Mouse (Mus musculus) small intestine, adult 2 months (tissue): ENCODE data around the gene B630019K06Rik. TPM values are rescaled to one million over a fixed set of nuclear protein-coding genes. Genes with fewer than 3 reads are reported as not detected.

ENCODE experiments used
- H3K27ac ChIP-seq: fragments of 200-500 bp; 2 replicates; pipeline ENCODE4 v1.5.1; 2012; ENCODE audit warnings: low read depth, low read length, control low read depth, inconsistent platforms; ENCODE audit not compliant: insufficient read depth
- H3K27me3 ChIP-seq: fragments of 200-500 bp; 2 replicates; pipeline ENCODE4 v1.6.1; 2012; ENCODE audit warnings: mild to moderate bottlenecking, moderate library complexity, low read length, inconsistent platforms; ENCODE audit not compliant: control insufficient read depth, insufficient read depth
- H3K36me3 ChIP-seq: fragments of 200-500 bp; 2 replicates; pipeline ENCODE4 v1.6.1; 2012; ENCODE audit warnings: mild to moderate bottlenecking, low read length, control low read depth, inconsistent platforms; ENCODE audit not compliant: control insufficient read depth, insufficient read depth
- H3K4me1 ChIP-seq: fragments of 200-500 bp; 2 replicates; pipeline ENCODE4 v1.6.1; 2012; ENCODE audit warnings: low read length, inconsistent platforms, mixed read lengths; ENCODE audit not compliant: control insufficient read depth, insufficient read depth, insufficient read length
- H3K4me3 ChIP-seq: fragments of 200-500 bp; 2 replicates; pipeline ENCODE4 v1.5.1; 2012; ENCODE audit warnings: low read depth, mild to moderate bottlenecking, control low read depth, inconsistent platforms, low read length, moderate library complexity
- CTCF ChIP-seq: fragments of 200-500 bp; IDR thresholded peaks from 2 replicates; pipeline ENCODE4 v1.5.1; 2012; ENCODE audit warnings: low read depth, mild to moderate bottlenecking, control low read depth, inconsistent platforms, low read length, moderate library complexity, mixed read lengths; ENCODE audit not compliant: insufficient replicate concordance, insufficient read length; ENCODE audit errors: extremely low read depth
- POLR2A ChIP-seq: fragments of 200-500 bp; IDR thresholded peaks from 2 replicates; pipeline ENCODE4 v1.6.1; 2012; ENCODE audit warnings: low read depth, mild to moderate bottlenecking, control low read depth, inconsistent platforms, low read length, moderate library complexity
- WGBS: fragments of 180-500 bp; shearing (Covaris S2); methylation state at CpG from one replicate; pipeline ENCODE4 v1.1.7; 2018; 5-methylcytosine and 5-hydroxymethylcytosine counted together
- polyA plus RNA-seq: library from polyadenylated mRNA; depleted of rRNA; stranded (reverse); fragments of >200 nt; gene quantifications from 2 replicates; pipeline ENCODE4 v1.2.3, GENCODE M21; 2012; rRNA removed

Gene B630019K06Rik
- polyA plus RNA-seq, 1 experiment: 1.4 TPM

DNA sequence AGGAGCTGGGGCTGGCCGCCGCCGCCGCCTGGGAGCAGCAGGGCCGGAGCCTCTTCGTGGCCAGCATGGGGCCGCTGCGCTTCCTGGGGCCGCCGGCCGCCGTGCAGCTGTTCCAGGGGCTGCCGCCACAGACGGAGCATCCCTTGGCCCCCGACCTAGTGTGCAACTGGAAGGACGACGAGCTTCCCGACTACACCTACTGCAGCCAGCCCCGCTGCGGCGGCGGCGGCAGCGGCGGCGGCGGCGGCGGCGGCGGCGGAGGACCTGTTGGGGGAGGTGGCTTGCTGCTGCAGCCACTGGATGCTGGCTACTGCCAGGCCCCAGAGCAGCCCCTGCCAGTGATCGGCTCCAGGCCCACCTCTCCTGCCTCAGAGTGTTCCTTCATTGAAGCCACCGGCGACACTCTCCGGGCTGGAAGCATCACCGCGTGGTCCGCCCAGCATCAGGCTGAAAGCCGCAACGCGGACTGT lies 1.0 kb downstream of the B630019K06Rik start:
- H3K27me3 ChIP-seq: no peaks in the 10 kb centered on the region
- H3K27ac ChIP-seq: no peak overlapping the region; the same call in 1 of the 2 replicates
- whole genome bisulfite sequencing: 20% methylated on average over 36 of the region's 42 CpGs
- no peaks in the 10 kb centered on the region for H3K36me3 ChIP-seq
- TF ChIP-seq POLR2A: no peak
- no peak for TF ChIP-seq CTCF
- peak overlapping the region; percentile 90 for H3K4me3 ChIP-seq
- peaks cover 3% of the 10 kb centered on the region; the same call in 1 of the 2 replicates for H3K4me1 ChIP-seq

- Histone ChIP-seq H3K4me3 (no peak overlapping the region), H3K4me1 (no peaks in the 10 kb centered on the region), H3K27ac (no peak overlapping the region), H3K36me3 (no peaks in the 10 kb centered on the region), H3K27me3 (no peaks in the 10 kb centered on the region)
- no peak for TF ChIP-seq CTCF
- TF ChIP-seq POLR2A: no peak
- 57% methylated on average over 4 of the region's 4 CpGs for WGBS
Measured at GRCm38 (mm10) chrX:8900823-8901222, 8.6 kb downstream of the B630019K06Rik start.

DNA sequence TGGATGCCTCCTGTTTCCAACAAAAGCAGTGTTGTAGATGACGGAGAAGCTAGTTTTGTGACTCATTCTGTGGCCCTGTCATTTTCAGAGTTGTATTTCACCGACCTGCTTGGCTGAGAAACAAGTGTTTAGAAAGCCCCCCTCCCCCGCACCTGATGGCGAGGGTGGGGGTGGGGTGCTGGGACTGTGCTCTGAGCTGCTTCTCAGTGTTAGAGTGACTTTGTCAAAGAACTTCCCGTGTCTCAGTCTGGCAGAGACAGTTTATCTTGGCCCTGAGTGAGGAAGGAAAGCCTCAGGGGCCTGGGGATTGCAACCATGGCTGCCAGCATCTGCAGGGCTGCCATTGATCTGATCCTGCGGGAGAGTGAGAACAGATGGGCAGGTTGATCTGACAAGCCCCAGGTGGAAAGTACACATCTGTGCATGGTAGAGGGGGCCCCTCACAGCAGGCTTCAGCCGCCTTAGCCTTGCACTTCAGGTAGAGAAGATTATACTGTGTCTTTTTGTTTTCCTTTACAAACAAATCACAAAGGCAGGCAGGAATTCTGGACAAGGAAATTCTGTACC lies 9.8 kb downstream of the B630019K06Rik start:
- WGBS: 41% methylated on average over 7 of the region's 7 CpGs

DNA sequence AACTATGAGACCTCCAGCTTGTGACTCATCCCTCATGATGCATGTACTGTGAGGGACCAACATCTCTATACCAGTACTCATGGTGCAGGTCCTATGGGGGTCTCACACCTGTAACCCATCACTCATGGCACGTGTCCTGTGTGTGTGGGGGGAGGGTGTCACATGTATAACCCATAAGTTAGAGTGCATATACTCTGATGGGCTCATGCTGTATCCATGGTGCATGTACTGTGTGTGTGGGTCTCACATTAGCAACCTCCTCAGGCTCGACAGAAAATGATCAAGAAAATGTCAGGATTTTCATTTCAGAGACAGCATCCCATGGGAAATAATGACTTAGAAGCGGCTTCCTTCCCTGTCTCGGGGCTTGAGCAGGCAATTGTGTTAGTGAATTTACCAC lies 28.9 kb downstream of the B630019K06Rik start:
- TF ChIP-seq POLR2A (no peak), CTCF (no peak)

More for the DNA sequence above, 9.8 kb downstream of the B630019K06Rik start:
- Histone ChIP-seq H3K27ac (no peak overlapping the region), H3K4me3 (no peak overlapping the region), H3K4me1 (no peaks in the 10 kb centered on the region), H3K27me3 (no peaks in the 10 kb centered on the region), H3K36me3 (no peaks in the 10 kb centered on the region)
- TF ChIP-seq POLR2A (no peak), CTCF (no peak)

DNA sequence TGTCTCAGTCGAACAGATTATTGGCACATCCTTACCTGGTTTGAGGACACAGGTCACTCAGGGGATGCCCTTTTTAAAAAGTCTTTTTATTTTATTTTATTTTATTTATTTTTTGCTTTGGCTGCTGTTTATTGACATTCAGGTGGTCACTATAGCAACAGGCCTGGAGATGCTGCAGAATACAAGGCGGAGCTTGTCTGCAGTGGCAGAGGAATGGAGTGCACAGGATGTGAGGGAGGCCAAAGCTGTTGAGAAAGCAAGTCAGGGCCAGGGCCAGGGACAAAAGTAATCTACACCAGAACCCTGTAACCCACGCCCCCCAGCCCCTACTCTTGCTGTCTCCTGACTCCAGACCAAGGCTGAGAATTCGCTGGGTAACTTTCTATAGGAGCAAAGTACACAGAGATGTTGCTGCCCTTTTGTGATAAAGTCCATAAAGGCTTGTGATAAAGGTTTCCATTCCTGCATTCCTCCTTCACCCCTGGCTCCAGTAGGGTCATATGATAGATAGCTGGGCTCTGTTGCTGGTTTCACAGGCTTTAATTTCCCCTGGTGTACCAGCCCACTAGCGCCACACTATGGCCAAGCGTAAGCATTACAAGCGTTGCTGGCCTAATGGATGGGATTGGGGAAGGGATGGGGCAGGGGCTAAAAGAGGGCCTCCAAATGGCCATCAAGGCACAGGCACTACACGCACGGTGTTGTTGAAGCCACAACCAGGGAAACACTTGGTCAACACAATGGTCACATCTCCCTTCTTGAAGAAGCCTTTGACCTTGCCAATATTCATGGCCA lies 29.8 kb downstream of the B630019K06Rik start:
- no peak for TF ChIP-seq POLR2A
- H3K36me3 ChIP-seq: no peaks in the 10 kb centered on the region
- 37% methylated on average over 9 of the region's 9 CpGs for WGBS
- no peaks in the 10 kb centered on the region for H3K27me3 ChIP-seq
- H3K4me3 ChIP-seq: no peak overlapping the region
- H3K4me1 ChIP-seq: no peaks in the 10 kb centered on the region
- H3K27ac ChIP-seq: no peak overlapping the region

More for the DNA sequence above, 28.9 kb downstream of the B630019K06Rik start:
- H3K4me1 ChIP-seq: no peaks in the 10 kb centered on the region
- no peak overlapping the region for H3K4me3 ChIP-seq
- no peaks in the 10 kb centered on the region for H3K27me3 ChIP-seq
- 71% methylated on average over 4 of the region's 4 CpGs for WGBS
- H3K27ac ChIP-seq: no peak overlapping the region
- no peaks in the 10 kb centered on the region for H3K36me3 ChIP-seq

- no peak overlapping the region for H3K4me3 ChIP-seq
- WGBS: 18% methylated on average over 4 of the region's 4 CpGs
- no peak for TF ChIP-seq CTCF
- TF ChIP-seq POLR2A: no peak
- H3K36me3 ChIP-seq: no peaks in the 10 kb centered on the region
- no peaks in the 10 kb centered on the region for H3K27me3 ChIP-seq
- no peaks in the 10 kb centered on the region for H3K4me1 ChIP-seq
- H3K27ac ChIP-seq: no peak overlapping the region
Measured at GRCm38 (mm10) chrX:8927308-8927707, 35.1 kb downstream of the B630019K06Rik start.

DNA sequence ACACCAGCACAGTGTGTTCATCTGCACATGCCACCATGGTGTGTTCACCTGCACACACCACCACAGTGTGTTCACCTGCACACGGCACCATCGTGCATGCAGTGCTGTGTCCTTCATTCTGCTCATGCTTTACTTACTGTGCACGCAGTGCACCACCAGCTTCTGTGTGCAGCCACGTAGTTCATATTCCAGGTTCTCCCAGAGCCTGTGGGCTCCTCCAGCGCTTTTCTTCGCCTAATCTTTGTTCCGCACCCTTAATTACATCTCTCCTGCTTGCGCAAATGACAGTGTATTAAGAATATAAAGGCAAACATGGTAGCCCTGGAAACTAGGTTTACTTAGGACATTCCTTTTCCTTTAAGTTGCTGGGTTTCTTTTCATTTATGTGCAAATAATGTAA lies 51.9 kb downstream of the B630019K06Rik start:
- Histone ChIP-seq H3K4me3 (no peak overlapping the region), H3K4me1 (no peaks in the 10 kb centered on the region), H3K27ac (no peak overlapping the region), H3K36me3 (no peaks in the 10 kb centered on the region), H3K27me3 (no peaks in the 10 kb centered on the region)
- 48% methylated on average over 8 of the region's 8 CpGs for WGBS
- TF ChIP-seq POLR2A (no peak), CTCF (no peak)

Other genes with a start within 250 kb of the B630019K06Rik start
- gene Ssxb8, start 201.5 kb upstream of the B630019K06Rik start, polyA plus RNA-seq: not detected in 2 replicates
- not detected in 2 replicates for gene Ssx9, start 143.9 kb upstream of the B630019K06Rik start, polyA plus RNA-seq
- not detected in 2 replicates for gene Ssxb5, start 88.7 kb upstream of the B630019K06Rik start, polyA plus RNA-seq
- gene Gm6592, start 48.4 kb upstream of the B630019K06Rik start, polyA plus RNA-seq: not detected in 2 replicates
- not detected in 2 replicates for gene Gm5751, start 18.1 kb upstream of the B630019K06Rik start, polyA plus RNA-seq
- gene Fthl17b, start 70.6 kb downstream of the B630019K06Rik start, polyA plus RNA-seq: not detected in 2 replicates
- not detected in 2 replicates for gene Fthl17c, start 84.2 kb downstream of the B630019K06Rik start, polyA plus RNA-seq
- not detected in 2 replicates for gene Fthl17d, start 94.4 kb downstream of the B630019K06Rik start, polyA plus RNA-seq
- gene Fthl17e, start 141.1 kb downstream of the B630019K06Rik start, polyA plus RNA-seq: not detected in 2 replicates
- not detected in 2 replicates for gene Fthl17f, start 170.6 kb downstream of the B630019K06Rik start, polyA plus RNA-seq
- gene 4930402K13Rik, start 212.2 kb downstream of the B630019K06Rik start, polyA plus RNA-seq: not detected in 2 replicates